Mouse (Mus musculus): ENCODE measurements at regions not wholly inside any gene's neighbourhood (a gene's known extent, or its start where the extent isn't known, plus 50 kb on each side); places are given as distances from the start of the nearest gene placed in this dataset.

GRCm38 (mm10) chr13:115669516-115669915, 567.8 kb upstream of the Itga1 start:
- H3K4me1 ChIP-seq (ENCODE audit: control insufficient read depth, insufficient read depth, low read length): no peaks in the 10 kb centered on the region
- H3K4me3 ChIP-seq (ENCODE audit: low read depth, low read length): no peak overlapping the region
- H3K27ac ChIP-seq (replicated peaks; ENCODE audit: low read depth, low read length): no peak overlapping the region
- ATAC-seq (replicated peaks; ENCODE audit: insufficient number of reproducible peaks, low FRiP score, low TSS enrichment, low read depth) (no peak), DNase-seq (ENCODE audit: low spot score) (no peak)
- H3K36me3 ChIP-seq (replicated peaks; ENCODE audit: control insufficient read depth, insufficient read depth, low read depth, low read length): no peaks in the 10 kb centered on the region
- 49% methylated on average over 3 of the region's 3 CpGs for WGBS
- no peak overlapping the region for H3K4me2 ChIP-seq (ENCODE audit: low read depth, low read length)
- H3K9ac ChIP-seq (replicated peaks; ENCODE audit: low read length): no peak overlapping the region
- H3K27me3 ChIP-seq (ENCODE audit: control insufficient read depth, insufficient read depth, low read length): no peaks in the 10 kb centered on the region
- no peaks in the 10 kb centered on the region for H3K9me3 ChIP-seq (replicated peaks; ENCODE audit: control insufficient read depth, low read length)

GRCm38 (mm10) chr13:115655134-115655533, 553.4 kb upstream of the Itga1 start:
- no peak overlapping the region for H3K4me3 ChIP-seq (ENCODE audit: low read depth, low read length)
- no peak overlapping the region for H3K9ac ChIP-seq (replicated peaks; ENCODE audit: low read length)
- ATAC-seq (replicated peaks; ENCODE audit: insufficient number of reproducible peaks, low FRiP score, low TSS enrichment, low read depth) (no peak), DNase-seq (ENCODE audit: low spot score) (no peak)
- 90% methylated on average over 6 of the region's 6 CpGs for WGBS
- no peaks in the 10 kb centered on the region for H3K9me3 ChIP-seq (replicated peaks; ENCODE audit: control insufficient read depth, low read length)
- no peak overlapping the region for H3K4me2 ChIP-seq (ENCODE audit: low read depth, low read length)
- H3K36me3 ChIP-seq (replicated peaks; ENCODE audit: control insufficient read depth, insufficient read depth, low read depth, low read length): no peaks in the 10 kb centered on the region
- H3K27me3 ChIP-seq (ENCODE audit: control insufficient read depth, insufficient read depth, low read length): no peaks in the 10 kb centered on the region
- H3K4me1 ChIP-seq (ENCODE audit: control insufficient read depth, insufficient read depth, low read length): no peaks in the 10 kb centered on the region
- no peak overlapping the region for H3K27ac ChIP-seq (replicated peaks; ENCODE audit: low read depth, low read length)

- H3K4me1 ChIP-seq (ENCODE audit: control insufficient read depth, insufficient read depth, low read length): no peaks in the 10 kb centered on the region
- H3K27me3 ChIP-seq (ENCODE audit: control insufficient read depth, insufficient read depth, low read length): no peaks in the 10 kb centered on the region
- H3K27ac ChIP-seq (replicated peaks; ENCODE audit: low read depth, low read length): no peak overlapping the region
- DNase-seq (ENCODE audit: low spot score) (no peak), ATAC-seq (replicated peaks; ENCODE audit: insufficient number of reproducible peaks, low FRiP score, low TSS enrichment, low read depth) (no peak)
- H3K4me2 ChIP-seq (ENCODE audit: low read depth, low read length): no peak overlapping the region
- H3K36me3 ChIP-seq (replicated peaks; ENCODE audit: control insufficient read depth, insufficient read depth, low read depth, low read length): no peaks in the 10 kb centered on the region
- 56% methylated on average over 2 of the region's 2 CpGs for WGBS
- H3K4me3 ChIP-seq (ENCODE audit: low read depth, low read length): no peak overlapping the region
- no peak overlapping the region for H3K9ac ChIP-seq (replicated peaks; ENCODE audit: low read length)
- no peaks in the 10 kb centered on the region for H3K9me3 ChIP-seq (replicated peaks; ENCODE audit: control insufficient read depth, low read length)
Observed at GRCm38 (mm10) chr13:115652935-115653334, 551.2 kb upstream of the Itga1 start.

- ATAC-seq (replicated peaks; ENCODE audit: insufficient number of reproducible peaks, low FRiP score, low TSS enrichment, low read depth) (no peak), DNase-seq (ENCODE audit: low spot score) (no peak)
- no peaks in the 10 kb centered on the region for H3K9me3 ChIP-seq (replicated peaks; ENCODE audit: control insufficient read depth, low read length)
- no peaks in the 10 kb centered on the region for H3K36me3 ChIP-seq (replicated peaks; ENCODE audit: control insufficient read depth, insufficient read depth, low read depth, low read length)
- H3K27me3 ChIP-seq (ENCODE audit: control insufficient read depth, insufficient read depth, low read length): no peaks in the 10 kb centered on the region
- no peak overlapping the region for H3K9ac ChIP-seq (replicated peaks; ENCODE audit: low read length)
- H3K4me1 ChIP-seq (ENCODE audit: control insufficient read depth, insufficient read depth, low read length): no peaks in the 10 kb centered on the region
- H3K27ac ChIP-seq (replicated peaks; ENCODE audit: low read depth, low read length): no peak overlapping the region
- 56% methylated on average over 1 of the region's 1 CpGs for WGBS
- H3K4me3 ChIP-seq (ENCODE audit: low read depth, low read length): no peak overlapping the region
- no peak overlapping the region for H3K4me2 ChIP-seq (ENCODE audit: low read depth, low read length)
Observed at GRCm38 (mm10) chr13:115652352-115652751, 550.6 kb upstream of the Itga1 start.

- no peaks in the 10 kb centered on the region for H3K27me3 ChIP-seq (ENCODE audit: control insufficient read depth, insufficient read depth, low read length)
Observed at GRCm38 (mm10) chr13:115631410-115632105, 529.8 kb upstream of the Itga1 start.

GRCm38 (mm10) chr13:115630603-115631002, 528.8 kb upstream of the Itga1 start:
- no peak for ATAC-seq (replicated peaks; ENCODE audit: insufficient number of reproducible peaks, low FRiP score, low TSS enrichment, low read depth)
- Histone ChIP-seq H3K27me3 (ENCODE audit: control insufficient read depth, insufficient read depth, low read length) (no peaks in the 10 kb centered on the region), H3K9me3 (replicated peaks; ENCODE audit: control insufficient read depth, low read length) (no peaks in the 10 kb centered on the region), H3K4me3 (ENCODE audit: low read depth, low read length) (no peak overlapping the region), H3K4me1 (ENCODE audit: control insufficient read depth, insufficient read depth, low read length) (no peaks in the 10 kb centered on the region), H3K4me2 (ENCODE audit: low read depth, low read length) (no peak overlapping the region), H3K36me3 (replicated peaks; ENCODE audit: control insufficient read depth, insufficient read depth, low read depth, low read length) (no peaks in the 10 kb centered on the region), H3K9ac (replicated peaks; ENCODE audit: low read length) (no peak overlapping the region), H3K27ac (replicated peaks; ENCODE audit: low read depth, low read length) (no peak overlapping the region)
- no peak for DNase-seq (ENCODE audit: low spot score)
- WGBS: 67% methylated on average over 2 of the region's 2 CpGs

More at GRCm38 (mm10) chr13:115631410-115632105, 529.8 kb upstream of the Itga1 start:
- WGBS: 57% methylated on average over 10 of the region's 10 CpGs
- H3K36me3 ChIP-seq (replicated peaks; ENCODE audit: control insufficient read depth, insufficient read depth, low read depth, low read length): no peaks in the 10 kb centered on the region
- no peaks in the 10 kb centered on the region for H3K9me3 ChIP-seq (replicated peaks; ENCODE audit: control insufficient read depth, low read length)
- H3K9ac ChIP-seq (replicated peaks; ENCODE audit: low read length): no peak overlapping the region
- H3K4me1 ChIP-seq (ENCODE audit: control insufficient read depth, insufficient read depth, low read length): no peaks in the 10 kb centered on the region
- no peak overlapping the region for H3K4me2 ChIP-seq (ENCODE audit: low read depth, low read length)
- ATAC-seq (replicated peaks; ENCODE audit: insufficient number of reproducible peaks, low FRiP score, low TSS enrichment, low read depth) (peak; percentile 86), DNase-seq (ENCODE audit: low spot score) (no peak)
- H3K4me3 ChIP-seq (ENCODE audit: low read depth, low read length): no peak overlapping the region
- H3K27ac ChIP-seq (replicated peaks; ENCODE audit: low read depth, low read length): no peak overlapping the region

GRCm38 (mm10) chr13:115613174-115613573, 511.4 kb upstream of the Itga1 start:
- H3K4me2 ChIP-seq (ENCODE audit: low read depth, low read length): no peak overlapping the region
- no peaks in the 10 kb centered on the region for H3K9me3 ChIP-seq (replicated peaks; ENCODE audit: control insufficient read depth, low read length)
- H3K36me3 ChIP-seq (replicated peaks; ENCODE audit: control insufficient read depth, insufficient read depth, low read depth, low read length): no peaks in the 10 kb centered on the region
- WGBS: 46% methylated on average over 6 of the region's 6 CpGs
- no peak overlapping the region for H3K27ac ChIP-seq (replicated peaks; ENCODE audit: low read depth, low read length)
- H3K27me3 ChIP-seq (ENCODE audit: control insufficient read depth, insufficient read depth, low read length): no peaks in the 10 kb centered on the region
- ATAC-seq (replicated peaks; ENCODE audit: insufficient number of reproducible peaks, low FRiP score, low TSS enrichment, low read depth) (no peak), DNase-seq (ENCODE audit: low spot score) (no peak)
- H3K4me3 ChIP-seq (ENCODE audit: low read depth, low read length): no peak overlapping the region
- H3K4me1 ChIP-seq (ENCODE audit: control insufficient read depth, insufficient read depth, low read length): no peaks in the 10 kb centered on the region
- no peak overlapping the region for H3K9ac ChIP-seq (replicated peaks; ENCODE audit: low read length)

- no peak for DNase-seq (ENCODE audit: low spot score)
- Histone ChIP-seq H3K9me3 (replicated peaks; ENCODE audit: control insufficient read depth, low read length) (no peaks in the 10 kb centered on the region), H3K27ac (replicated peaks; ENCODE audit: low read depth, low read length) (no peak overlapping the region), H3K27me3 (ENCODE audit: control insufficient read depth, insufficient read depth, low read length) (no peaks in the 10 kb centered on the region), H3K4me2 (ENCODE audit: low read depth, low read length) (no peak overlapping the region), H3K4me3 (ENCODE audit: low read depth, low read length) (no peak overlapping the region), H3K36me3 (replicated peaks; ENCODE audit: control insufficient read depth, insufficient read depth, low read depth, low read length) (no peaks in the 10 kb centered on the region), H3K4me1 (ENCODE audit: control insufficient read depth, insufficient read depth, low read length) (no peaks in the 10 kb centered on the region), H3K9ac (replicated peaks; ENCODE audit: low read length) (no peak overlapping the region)
- WGBS: 92% methylated on average over 8 of the region's 8 CpGs
- ATAC-seq (replicated peaks; ENCODE audit: insufficient number of reproducible peaks, low FRiP score, low TSS enrichment, low read depth): no peak
Observed at GRCm38 (mm10) chr13:115606441-115606840, 504.7 kb upstream of the Itga1 start.
